ENCODE assay signal across 21 mouse cellular contexts in the genomic region with DNA sequence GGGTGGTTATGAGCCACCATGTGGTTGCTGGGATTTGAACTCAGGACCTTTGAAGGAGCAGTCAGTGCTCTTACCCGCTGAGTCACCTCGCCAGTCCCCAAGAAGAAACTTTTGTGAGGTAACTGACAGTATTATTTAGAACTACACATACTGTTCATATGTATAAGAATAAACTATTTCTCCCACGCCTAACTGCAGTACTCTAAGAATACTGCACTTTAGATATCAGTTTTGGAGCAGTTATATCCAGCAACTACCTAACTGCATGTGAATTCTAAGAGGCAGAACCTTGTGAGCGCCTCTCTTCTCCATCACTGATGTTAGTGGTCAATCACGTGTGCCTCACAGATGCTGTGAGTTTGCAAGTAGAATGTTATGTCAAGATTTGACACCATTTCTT. TPM values are rescaled to one million over a fixed set of nuclear protein-coding genes. Genes with fewer than 3 reads are reported as not detected.
A peak's percentile ranks its signal among the peaks of the same experiment; 100 is the strongest.
DNase-seq lines count a peak whose midpoint lies in the region; ATAC-seq and TF ChIP-seq lines count a peak whose summit lies in the region.
"Had no signal": no experiment of that assay in that cellular context is flagged by ENCODE, and none has a peak within 500 bp of the region (broad histone marks: within the 10 kb centered on the region; RNA-seq: fewer than 3 reads in every experiment).

No protein-coding gene starts in this region.

- peaks cover 6% of the 10 kb centered on the region for H3K4me1 ChIP-seq in heart, adult 2 months (ENCODE audit: control insufficient read depth, insufficient read depth, low read length)
- peaks cover 15% of the 10 kb centered on the region for H3K4me1 ChIP-seq in midbrain, embryonic 11.5 days (ENCODE audit: control insufficient read depth, insufficient read depth, low read length)
- H3K4me1 ChIP-seq in midbrain, embryonic 16.5 days (ENCODE audit: control insufficient read depth, insufficient read depth, low read length): peaks cover 31% of the 10 kb centered on the region

- peaks cover 46% of the 10 kb centered on the region for H3K36me3 ChIP-seq in heart, adult 2 months (ENCODE audit: control insufficient read depth, insufficient read depth, low read length)
- H3K36me3 ChIP-seq in midbrain, embryonic 11.5 days (ENCODE audit: control insufficient read depth, insufficient read depth, low read length): peaks cover 16% of the 10 kb centered on the region
- peaks cover 31% of the 10 kb centered on the region for H3K36me3 ChIP-seq in midbrain, embryonic 16.5 days (ENCODE audit: control insufficient read depth, insufficient read depth, low read length)

- no peak overlapping the region for H3K4me2 ChIP-seq in midbrain, embryonic 11.5 days
- H3K4me2 ChIP-seq in midbrain, embryonic 16.5 days (ENCODE audit: low read length): no peak overlapping the region

- no peak for TF ChIP-seq POLR2A in heart, adult 2 months (IDR thresholded peaks at IDR 0.05; ENCODE audit: insufficient read depth, low read depth, low read length)

- no peak overlapping the region for H3K4me3 ChIP-seq in heart, adult 2 months
- H3K4me3 ChIP-seq in midbrain, embryonic 11.5 days (ENCODE audit: low read depth, low read length): no peak overlapping the region
- H3K4me3 ChIP-seq in midbrain, embryonic 16.5 days (ENCODE audit: low read depth, low read length): no peak overlapping the region

- TF ChIP-seq CTCF in heart, adult 2 months (IDR thresholded peaks at IDR 0.05): no peak

- no peak for TF ChIP-seq EP300 in heart, adult 2 months (IDR thresholded peaks at IDR 0.05; ENCODE audit: insufficient read depth, low read depth, low read length)

- H3K9me3 ChIP-seq in midbrain, embryonic 11.5 days (ENCODE audit: control insufficient read depth, low read length): no peaks in the 10 kb centered on the region
- no peaks in the 10 kb centered on the region for H3K9me3 ChIP-seq in midbrain, embryonic 16.5 days (replicated peaks; ENCODE audit: control insufficient read depth, low read length, poor library complexity, severe bottlenecking)
- H3K9me3 ChIP-seq: G1E had no signal

- no peak overlapping the region for H3K9ac ChIP-seq in heart, adult 2 months (ENCODE audit: low read depth, low read length)
- H3K9ac ChIP-seq in midbrain, embryonic 11.5 days (ENCODE audit: low read length): no peak overlapping the region
- no peak overlapping the region for H3K9ac ChIP-seq in midbrain, embryonic 16.5 days (ENCODE audit: low read depth, low read length)

- no peak for DNase-seq in frontal cortex, postnatal 25 days (ENCODE audit: low spot score in 2 of 2)
- peak; percentile 23 for DNase-seq in heart, adult 11 months
- DNase-seq in heart, adult 2 months: no peak
- DNase-seq in midbrain, embryonic 11.5 days (ENCODE audit: low spot score, missing footprints): peak; percentile 69
- DNase-seq: adrenal gland, adult 2 months; adrenal gland, adult 8-10 months; adrenal gland, postnatal 10 days; adrenal gland, postnatal 14 days; adrenal gland, postnatal 25 days; adrenal gland, postnatal 36 days; B cell, adult 2 months; cerebellum, adult 11 months; cerebellum, adult 11-12 months; cerebellum, adult 18-20 months had no signal

- H3K79me2 ChIP-seq in heart, adult 2 months (replicated peaks; ENCODE audit: control insufficient read depth, insufficient read depth, low read length): peaks cover 6% of the 10 kb centered on the region

- H3K27me3 ChIP-seq in heart, adult 2 months (ENCODE audit: control insufficient read depth, insufficient read depth, low read length): no peaks in the 10 kb centered on the region
- H3K27me3 ChIP-seq in midbrain, embryonic 11.5 days (ENCODE audit: control insufficient read depth, insufficient read depth, low read length): no peaks in the 10 kb centered on the region
- no peaks in the 10 kb centered on the region for H3K27me3 ChIP-seq in midbrain, embryonic 16.5 days (ENCODE audit: control insufficient read depth, insufficient read depth, low read depth, low read length)
- H3K27me3 ChIP-seq: CH12.LX, Patski had no signal

- intact Hi-C loops in heart, adult 2 months (cut with DNase I): no loop called here

- H3K27ac ChIP-seq in heart, adult 2 months: no peak overlapping the region
- H3K27ac ChIP-seq in midbrain, embryonic 11.5 days (ENCODE audit: low read depth, low read length): no peak overlapping the region
- no peak overlapping the region for H3K27ac ChIP-seq in midbrain, embryonic 16.5 days (ENCODE audit: low read length)

- WGBS in heart, adult 2 months: 84% methylated on average over 5 of the region's 5 CpGs
- 94% methylated on average over 5 of the region's 5 CpGs for WGBS in midbrain, embryonic 11.5 days
- 94% methylated on average over 5 of the region's 5 CpGs for WGBS in midbrain, embryonic 16.5 days

- ATAC-seq in frontal cortex, adult (ENCODE audit: low TSS enrichment): peak; percentile 55
- no peak for ATAC-seq in midbrain, embryonic 11.5 days (ENCODE audit: low FRiP score)
- no peak for ATAC-seq in midbrain, embryonic 16.5 days
- ATAC-seq: activated CD4-positive, CD25-positive, alpha-beta regulatory T cell, adult 4 months; CD4-positive, CD25-positive, alpha-beta regulatory T cell, adult 4 months; Patski had no signal

RNA-seq across cellular contexts. Expression of a gene that starts 5.9 kb away (rescaled TPM):
- 100 to 1,000 TPM; 271 to 315 TPM for total RNA-seq in heart, adult 2 months (2021)
- polyA plus RNA-seq in heart, adult 2 months (2012; rRNA removed): 88.0 and 170 TPM in 2 replicates
- 243 and 274 TPM in 2 replicates for polyA plus RNA-seq in midbrain, embryonic 11.5 days (2014; fragmentation: Nextera tagmentation; extraction: Ambion mirVana)
- 456 and 463 TPM in 2 replicates for polyA plus RNA-seq in midbrain, embryonic 16.5 days (2015; fragmentation: Nextera tagmentation; extraction: Ambion mirVana)

RNA-seq across cellular contexts. Expression of a gene that starts 40.3 kb away (rescaled TPM):
- 10 to 100 TPM; 13.4 to 15.6 TPM for total RNA-seq in heart, adult 2 months (2021)
- 4.4 and 11.9 TPM in 2 replicates for polyA plus RNA-seq in heart, adult 2 months (2012; rRNA removed)
- 83.3 and 86.8 TPM in 2 replicates for polyA plus RNA-seq in midbrain, embryonic 11.5 days (2014; fragmentation: Nextera tagmentation; extraction: Ambion mirVana)
- polyA plus RNA-seq in midbrain, embryonic 16.5 days (2015; fragmentation: Nextera tagmentation; extraction: Ambion mirVana): 54.2 and 60.7 TPM in 2 replicates

Comparison
In these comparisons a context has a peak if more than half of its experiments do, and no peak if none do; other contexts are left out.
1. DNase-seq: peak in heart, adult 11 months (single experiment) and midbrain, embryonic 11.5 days (single experiment); none in frontal cortex, postnatal 25 days (0 of 2) and heart, adult 2 months (0 of 2).